Mouse (Mus musculus) brain, adult 2 months (tissue): ENCODE data around the gene Gpr84.

ENCODE experiments used
- DNase-seq: peaks from one replicate; pipeline ENCODE4 v3.0.0; 2011; ENCODE audit warnings: low read depth, low spot score

The Gpr84 gene

GRCm38 (mm10) chr15:103310365-103310910 is at the start of gene Gpr84:
TSS of gene Gpr84 (minus strand) at chr15:103310612.
- no peak for DNase-seq

GRCm38 (mm10) chr15:103359869-103360602 is 49.6 kb upstream of the Gpr84 start:
- DNase-seq, result peak; percentile 90

DNA sequence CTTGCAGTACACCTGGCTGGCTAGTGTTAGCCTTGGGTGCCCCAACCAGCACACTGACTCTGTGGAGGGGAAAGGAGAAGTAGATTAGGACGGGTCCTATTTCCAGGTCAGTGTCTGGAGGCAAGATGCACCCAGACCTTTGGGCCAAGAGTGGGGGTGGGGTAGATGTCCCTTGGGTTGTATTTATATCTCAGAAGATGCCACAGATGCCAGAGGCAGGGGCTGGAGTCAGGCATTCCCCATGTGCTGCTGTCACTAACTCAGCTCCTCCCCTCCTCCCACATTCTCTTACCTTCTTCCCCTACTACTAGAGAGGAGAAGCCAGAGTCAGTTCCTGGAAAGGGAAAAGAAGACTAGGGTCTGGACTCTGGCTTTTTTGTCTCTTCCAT is 48.7 kb upstream of the Gpr84 start:
- no peak for DNase-seq

DNA sequence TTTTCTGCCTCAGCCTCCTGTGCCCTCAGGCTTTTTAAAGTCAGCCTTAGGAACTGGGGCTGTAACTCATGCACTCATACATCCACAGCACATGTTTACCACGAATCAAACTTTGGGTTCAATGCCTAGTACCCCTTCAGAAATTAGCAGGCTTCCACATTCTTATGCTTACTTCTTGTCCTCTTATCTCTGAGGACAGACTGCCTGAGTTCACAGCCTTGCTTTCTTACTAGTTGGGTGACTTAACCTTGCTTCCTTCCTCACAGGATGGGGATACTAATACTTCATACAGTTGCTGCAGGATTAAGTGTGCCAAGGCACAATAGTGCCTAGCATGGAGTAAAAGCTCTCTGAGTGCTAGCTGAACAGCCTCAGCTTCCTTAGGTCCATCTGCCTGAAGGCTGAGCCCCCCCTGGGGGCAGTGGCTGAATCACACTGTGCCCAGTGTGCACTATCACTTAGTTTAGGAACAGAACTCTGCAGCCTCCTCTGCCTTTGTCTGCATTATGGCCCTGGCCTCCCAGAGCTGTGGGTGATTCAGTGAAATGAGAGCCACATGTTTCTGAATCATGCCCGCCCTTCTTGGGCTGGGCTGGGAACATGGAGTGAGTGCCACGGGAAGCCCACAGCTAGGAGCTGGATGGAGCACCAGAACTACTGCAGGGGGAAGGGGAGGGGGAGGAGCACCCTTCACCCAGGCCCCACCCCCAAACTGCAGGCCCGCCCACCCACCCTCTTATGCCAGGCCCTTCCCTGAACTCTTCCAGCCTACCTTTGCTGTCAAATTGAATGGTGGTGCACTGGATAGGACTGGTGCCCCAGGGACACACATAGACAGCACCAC is 48.1 kb upstream of the Gpr84 start:
- peak; percentile 61 for DNase-seq

- DNase-seq, result no peak
These were observed 47.4 kb upstream of the Gpr84 start for GRCm38 (mm10) chr15:103357817-103358216.

GRCm38 (mm10) chr15:103356130-103356529 is 45.7 kb upstream of the Gpr84 start:
- no peak for DNase-seq

GRCm38 (mm10) chr15:103355420-103355819 is 45.0 kb upstream of the Gpr84 start:
- DNase-seq, result no peak

- DNase-seq, result peak; percentile 86
These were observed 44.3 kb upstream of the Gpr84 start for GRCm38 (mm10) chr15:103354690-103355089.

DNA sequence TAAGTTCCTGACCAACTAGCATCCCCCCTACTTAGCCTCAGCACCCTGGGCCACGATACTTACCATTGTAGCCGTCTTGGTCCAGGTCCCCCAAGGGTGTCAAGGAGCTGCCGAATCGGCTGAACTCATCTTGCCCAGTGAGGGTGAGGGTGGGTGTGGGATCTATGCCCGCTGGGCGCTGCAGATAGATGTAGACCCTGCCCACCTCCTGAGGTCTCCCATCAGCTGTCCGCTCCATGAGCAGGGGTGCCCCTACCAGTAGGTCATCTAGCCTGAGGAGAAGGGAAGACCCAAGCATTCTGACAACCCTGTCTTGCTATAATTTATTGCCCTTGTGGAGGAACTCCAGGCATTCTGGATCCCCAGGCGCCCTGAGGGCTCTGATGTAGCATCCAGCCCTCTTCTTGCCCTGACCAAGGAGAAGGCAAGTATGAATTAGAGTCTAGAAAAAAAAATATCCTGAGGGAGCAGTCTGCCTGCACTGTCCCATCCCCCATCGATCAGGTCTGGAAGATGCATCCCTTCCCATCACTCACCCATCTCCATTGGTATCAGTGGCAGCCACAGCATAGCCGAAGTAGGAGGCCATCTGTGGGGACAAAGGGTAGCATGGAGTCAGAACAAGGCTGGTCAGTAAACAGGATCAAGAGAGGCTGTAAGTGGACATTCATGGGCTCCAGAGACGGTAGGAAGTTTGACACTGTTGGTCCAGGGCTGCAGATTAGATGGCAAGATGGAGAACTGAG is 43.3 kb upstream of the Gpr84 start:
- DNase-seq, result no peak

GRCm38 (mm10) chr15:103352856-103353255 is 42.4 kb upstream of the Gpr84 start:
- DNase-seq, result peak; percentile 80

- peak; percentile 91 for DNase-seq
These were observed 36.9 kb upstream of the Gpr84 start for GRCm38 (mm10) chr15:103347275-103347684.

DNA sequence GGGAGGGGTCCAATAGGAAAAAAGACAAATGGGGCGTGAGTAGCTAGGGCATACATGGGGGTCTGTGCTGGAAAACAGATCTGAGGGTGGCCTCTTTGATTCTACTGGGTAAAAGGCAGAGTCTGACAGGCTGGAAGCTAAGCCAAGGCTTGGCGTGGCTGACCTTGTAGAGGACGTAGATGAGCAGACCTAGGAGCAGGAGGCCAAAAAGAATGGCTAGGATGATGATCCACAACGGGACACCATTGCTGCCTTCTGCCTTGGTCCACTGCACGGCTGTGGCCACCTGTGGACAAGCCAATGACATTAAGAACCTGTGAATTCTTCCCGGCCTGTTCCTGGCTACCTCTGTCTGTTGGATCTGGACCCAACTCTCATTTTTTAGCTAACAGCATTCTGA is 35.4 kb upstream of the Gpr84 start:
- DNase-seq, result no peak

- DNase-seq, result no peak
These were observed 33.1 kb upstream of the Gpr84 start for GRCm38 (mm10) chr15:103343556-103343955.

- DNase-seq, result no peak
These were observed 32.6 kb upstream of the Gpr84 start for GRCm38 (mm10) chr15:103343008-103343407.

- DNase-seq, result peak; percentile 94
These were observed 32.0 kb upstream of the Gpr84 start for GRCm38 (mm10) chr15:103342415-103342814.

GRCm38 (mm10) chr15:103341547-103341946 is 31.1 kb upstream of the Gpr84 start:
- no peak for DNase-seq

GRCm38 (mm10) chr15:103340786-103341185 is 30.4 kb upstream of the Gpr84 start:
- DNase-seq, result peak; percentile 83

DNA sequence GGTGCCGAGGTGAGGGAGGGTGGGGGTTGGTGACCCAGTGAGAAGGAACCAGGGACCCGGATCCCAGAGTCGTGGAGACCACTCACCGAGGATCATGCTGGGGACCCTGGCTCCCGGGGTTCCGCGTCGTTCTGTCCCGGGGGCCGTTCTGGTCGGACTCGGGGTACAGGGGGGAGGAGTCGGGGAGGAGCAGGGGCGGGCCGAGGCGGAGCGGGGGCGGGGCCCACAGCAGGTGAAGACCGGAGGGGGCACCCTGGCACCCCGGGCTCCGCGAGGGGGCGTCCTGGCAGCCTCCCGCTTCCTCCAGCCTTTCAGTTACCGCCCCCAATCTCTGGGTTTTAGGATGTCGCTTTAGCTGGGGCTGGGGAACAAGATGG is 29.5 kb upstream of the Gpr84 start, which contains the start of gene Zfp385a:
TSS of gene Zfp385a (minus strand) at position 133 of the 377 bp plus-strand sequence.
- DNase-seq, result peak; percentile 89

- no peak for DNase-seq
These were observed 29.0 kb upstream of the Gpr84 start for GRCm38 (mm10) chr15:103339166-103339960.

DNA sequence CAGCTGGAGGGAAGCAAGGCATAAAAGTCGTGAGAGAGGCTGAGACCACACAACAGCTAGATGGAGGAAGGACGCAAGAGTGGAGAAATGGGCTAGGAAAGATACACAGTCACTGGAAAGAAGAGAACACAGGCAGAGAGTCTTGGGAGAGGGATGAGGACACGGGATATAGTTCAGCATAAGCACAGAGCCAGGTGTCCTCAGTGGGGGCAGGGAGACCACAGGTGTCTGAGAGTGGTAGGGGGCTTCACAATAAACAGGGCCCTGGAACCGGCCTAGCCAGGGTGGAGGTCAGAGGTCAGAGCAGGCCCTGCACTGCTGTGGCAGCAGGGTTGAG is 28.4 kb upstream of the Gpr84 start:
- no peak for DNase-seq
